Mouse (Mus musculus): ENCODE results near the gene Slc35g3.

- TF ChIP-seq ZKSCAN1 (IDR thresholded peaks at IDR 0.05; ENCODE audit: borderline replicate concordance, low read depth, low read length) (no peak), TBP (conservative IDR thresholded peaks at IDR 0.05; ENCODE audit: low read depth, low read length) (no peak), E2F4 (IDR thresholded peaks at IDR 0.05; ENCODE audit: insufficient replicate concordance, low read depth, low read length) (no peak), ZNF384 (IDR thresholded peaks at IDR 0.05; ENCODE audit: low read depth, low read length) (no peak), MYC (IDR thresholded peaks at IDR 0.05; ENCODE audit: low read depth, low read length) (no peak), SMC3 (IDR thresholded peaks at IDR 0.05; ENCODE audit: low read depth, low read length) (no peak), EP300 (IDR thresholded peaks at IDR 0.05; ENCODE audit: low read length) (no peak), CTCF (conservative IDR thresholded peaks at IDR 0.05 in 1 of 2, IDR thresholded peaks at IDR 0.05 in 1 of 2; ENCODE audit: low read depth in 2 of 2, low read length in 2 of 2) (no peak), JUND (conservative IDR thresholded peaks at IDR 0.05; ENCODE audit: low read depth, low read length) (no peak), POLR2A (IDR thresholded peaks at IDR 0.05; ENCODE audit: low read depth, low read length) (no peak), USF1 (IDR thresholded peaks at IDR 0.05; ENCODE audit: low read depth, low read length) (no peak), MAZ (IDR thresholded peaks at IDR 0.05; ENCODE audit: low read depth, low read length) (no peak)
Observed at GRCm38 (mm10) chr11:69804652-69804940, 42.8 kb upstream of the Slc35g3 start.
